Mouse (Mus musculus): Measurements from ENCODE around the gene Zfp36l2. TPM values are rescaled to one million over a fixed set of nuclear protein-coding genes. Genes with fewer than 3 reads are reported as not detected.

Zfp36l2 gene
- total RNA-seq, 2 experiments from 2014 or later, result 18.7 to 22.8 TPM

DNA sequence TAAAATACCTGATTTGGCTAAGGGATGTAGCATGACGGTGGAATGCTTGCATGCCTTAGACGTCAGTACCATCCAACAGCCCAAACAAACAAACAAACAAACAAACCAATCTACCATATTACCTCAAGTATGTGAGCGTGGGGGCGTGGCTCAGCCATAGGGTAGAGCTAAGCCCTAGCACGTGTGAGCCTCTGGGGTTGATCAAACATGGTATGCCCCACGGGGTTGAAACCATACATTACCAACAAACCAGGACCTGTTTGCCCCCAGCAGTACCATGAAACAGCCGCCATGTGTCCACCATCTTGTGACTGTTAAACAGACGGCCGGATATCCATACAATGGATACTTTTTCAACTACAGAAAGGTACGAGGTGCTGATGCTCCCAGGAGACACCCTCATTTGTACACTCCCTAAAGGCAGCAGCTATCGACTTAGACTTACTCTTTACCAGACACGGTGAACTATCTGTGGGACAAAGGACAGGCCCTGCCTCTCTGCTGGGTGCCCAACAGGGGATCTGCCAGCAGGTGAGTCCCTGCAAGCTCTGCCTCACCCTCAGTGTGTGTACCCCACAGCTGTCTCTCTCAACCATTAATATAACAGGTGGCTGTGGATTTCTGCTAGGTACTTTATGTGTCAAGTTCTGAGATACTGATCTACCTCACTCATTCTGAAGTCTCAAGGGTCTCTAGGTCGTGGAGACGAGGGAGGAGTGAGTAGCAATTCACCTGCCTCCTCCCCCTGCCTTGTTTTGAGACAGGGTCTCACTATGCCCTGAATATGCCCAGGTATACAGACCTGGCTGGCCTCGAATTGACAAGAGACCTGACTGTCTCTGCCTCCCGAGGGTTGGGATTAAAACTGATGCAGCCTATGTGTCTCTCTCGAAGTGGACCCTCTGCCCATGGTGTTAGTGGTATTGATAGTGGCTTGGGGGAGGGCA lies 8.4 kb downstream of the Zfp36l2 start:
- DNase-seq, result no peak

- no peak for DNase-seq
Observed at GRCm38 (mm10) chr17:84177481-84177880, 10.3 kb downstream of the Zfp36l2 start.

DNA sequence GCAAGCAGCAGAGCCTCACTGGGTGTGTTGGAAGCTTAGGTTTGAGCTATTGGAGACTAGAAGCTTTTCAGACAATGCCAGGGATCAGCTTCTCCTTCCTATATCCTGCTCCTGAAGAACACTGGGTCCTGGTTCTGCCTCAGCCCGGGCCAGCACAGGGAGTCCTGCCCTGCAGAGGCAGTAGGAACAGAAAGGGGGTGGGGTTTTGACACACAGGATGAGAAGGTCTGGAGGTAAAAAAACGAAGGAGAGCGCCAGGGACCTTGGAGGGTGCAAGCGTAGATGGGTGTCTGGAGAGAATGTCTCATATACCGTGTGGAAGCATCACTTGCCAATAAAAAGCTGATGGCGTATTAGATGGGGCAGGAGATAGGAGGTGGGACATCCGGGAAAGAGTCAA lies 11.3 kb downstream of the Zfp36l2 start:
- no peak for DNase-seq

GRCm38 (mm10) chr17:84175196-84175595 lies 12.6 kb downstream of the Zfp36l2 start:
- DNase-seq, result no peak

DNA sequence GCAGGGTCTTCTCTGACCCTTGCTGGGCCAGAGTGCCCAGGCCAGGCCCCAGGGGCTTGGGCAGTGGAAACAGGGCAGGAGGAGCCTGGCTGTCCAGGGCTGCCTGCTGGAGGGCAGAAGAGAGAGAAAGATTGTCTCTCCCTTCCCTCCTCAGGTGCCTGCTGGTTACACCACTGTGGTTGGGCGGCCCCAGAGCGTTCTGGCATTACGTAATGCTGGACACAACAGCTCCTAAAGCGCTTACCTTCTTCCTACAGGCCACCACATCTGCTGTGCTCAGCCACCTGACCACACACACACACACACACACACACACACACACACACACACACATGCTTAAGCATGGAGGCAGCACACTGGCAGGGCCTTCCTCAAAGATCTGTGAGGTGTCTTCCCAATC lies 20.4 kb downstream of the Zfp36l2 start:
- no peak for DNase-seq

- no peak for DNase-seq
Observed at GRCm38 (mm10) chr17:84166135-84166860, 21.4 kb downstream of the Zfp36l2 start.

DNA sequence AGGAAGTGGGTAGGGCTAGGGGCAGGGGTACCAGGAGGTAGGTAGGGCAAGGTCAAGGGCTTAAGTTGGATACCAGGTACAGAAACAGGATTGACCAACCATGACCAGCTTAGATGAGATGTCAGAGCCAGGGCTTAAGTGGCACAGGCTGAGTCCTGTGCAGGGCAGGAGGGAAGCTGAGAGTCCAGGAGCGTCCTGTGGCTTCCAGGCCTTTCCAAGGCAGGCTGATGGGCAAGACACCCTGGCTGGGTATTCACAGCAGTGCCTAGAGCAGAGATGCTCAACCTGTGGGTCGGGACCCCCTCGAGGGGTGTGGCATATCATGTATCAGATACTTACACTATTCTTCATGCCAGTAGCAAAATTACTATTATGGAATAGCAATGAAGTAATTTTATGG lies 22.0 kb downstream of the Zfp36l2 start:
- no peak for DNase-seq

DNA sequence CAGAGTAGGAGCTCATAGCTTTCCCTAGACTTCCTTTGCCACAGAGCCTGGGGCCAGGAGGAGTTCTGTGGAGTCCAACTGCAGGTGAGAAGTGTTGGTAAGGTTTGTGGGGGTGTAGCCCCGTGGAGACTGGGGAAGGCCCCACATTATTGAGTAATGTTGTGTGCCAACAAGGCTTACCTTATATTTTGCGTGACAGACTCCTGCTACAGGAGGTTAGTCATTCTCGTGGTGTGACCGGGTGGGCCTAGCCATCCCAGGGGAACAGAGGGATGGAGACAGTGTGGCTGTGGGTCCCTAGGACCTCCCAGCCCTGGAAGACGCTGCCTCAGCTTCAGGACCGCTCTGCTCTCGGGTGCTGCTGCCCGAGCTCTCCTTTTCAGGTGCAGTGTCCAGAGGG lies 23.6 kb downstream of the Zfp36l2 start:
- no peak for DNase-seq

- no peak for DNase-seq
Observed at GRCm38 (mm10) chr17:84163066-84163785, 24.5 kb downstream of the Zfp36l2 start.

GRCm38 (mm10) chr17:84162211-84162760 lies 25.5 kb downstream of the Zfp36l2 start:
- DNase-seq, result peak in 1 of 2 experiments; percentile 30

DNA sequence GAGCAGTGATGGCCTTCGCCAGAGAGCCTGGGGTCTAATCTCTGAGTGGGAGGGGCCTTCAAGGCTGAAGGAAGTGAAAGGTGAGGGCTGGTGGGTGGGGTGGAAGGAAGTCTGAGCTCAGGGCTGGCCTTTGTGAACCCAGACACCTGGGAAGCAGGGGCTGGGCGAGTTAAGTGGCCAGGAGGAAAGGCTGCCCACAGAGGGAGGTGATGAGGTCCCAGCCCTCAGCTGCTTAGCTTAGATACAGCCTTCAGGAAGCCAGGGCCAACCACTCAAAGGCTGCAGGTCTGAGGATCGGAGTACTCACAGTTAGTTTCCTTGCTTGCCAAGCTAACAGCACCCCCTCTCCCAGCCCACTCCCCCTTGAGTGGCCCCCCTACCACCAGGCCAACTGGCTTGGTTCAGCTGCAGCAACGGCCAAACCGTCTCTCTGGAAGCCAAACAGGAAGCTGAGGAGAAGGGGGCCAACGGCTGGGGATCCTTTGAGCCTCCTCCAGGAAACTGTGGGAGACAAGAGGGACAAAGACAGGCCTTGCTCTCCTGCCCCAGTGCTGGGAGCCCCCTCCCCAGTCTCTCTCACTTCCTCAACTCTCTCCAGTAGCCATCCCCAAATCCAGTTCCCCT lies 26.4 kb downstream of the Zfp36l2 start:
- peak; percentile 37 for DNase-seq

DNA sequence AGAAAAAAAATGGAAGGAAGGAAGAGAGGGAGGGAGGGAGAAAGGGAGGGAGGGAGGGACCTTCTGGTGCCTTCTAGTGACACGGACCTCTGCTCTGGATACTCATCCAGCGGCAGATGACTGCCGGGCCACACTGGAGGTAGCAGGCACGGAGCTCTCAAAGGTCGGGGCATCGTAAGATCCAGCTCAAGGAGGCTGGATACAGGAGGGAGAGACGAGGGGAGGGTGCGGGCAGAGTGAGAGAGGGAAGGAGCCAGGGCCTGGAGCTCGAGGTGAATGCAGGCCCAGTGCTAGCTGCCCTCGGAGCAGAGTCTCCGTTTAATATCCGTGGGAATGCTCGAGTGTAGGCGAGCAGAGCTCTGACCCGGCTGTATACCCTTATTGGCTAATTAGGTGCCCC lies 28.9 kb downstream of the Zfp36l2 start:
- DNase-seq, result no peak

DNA sequence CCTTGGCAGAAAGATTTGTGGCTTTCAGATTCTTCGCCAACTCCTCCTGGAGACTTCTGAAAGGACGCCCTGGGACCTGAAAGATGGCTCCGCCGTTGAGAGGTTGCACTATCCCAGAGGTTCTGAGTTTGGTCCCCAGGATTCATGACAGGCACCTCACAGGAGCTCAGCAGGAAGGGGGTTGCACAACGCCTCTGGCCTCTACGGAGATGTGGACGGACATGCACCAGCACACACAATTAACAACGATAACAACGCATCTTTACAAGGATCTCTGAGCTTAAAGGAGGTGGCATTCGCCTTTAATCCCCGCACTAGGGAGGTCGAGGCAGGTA lies 29.3 kb downstream of the Zfp36l2 start:
- DNase-seq, result no peak

GRCm38 (mm10) chr17:84157743-84158460 lies 29.8 kb downstream of the Zfp36l2 start:
- no peak for DNase-seq

GRCm38 (mm10) chr17:84156748-84157742 lies 30.7 kb downstream of the Zfp36l2 start:
- no peak for DNase-seq

GRCm38 (mm10) chr17:84156227-84156573 lies 31.5 kb downstream of the Zfp36l2 start:
- DNase-seq, result no peak

DNA sequence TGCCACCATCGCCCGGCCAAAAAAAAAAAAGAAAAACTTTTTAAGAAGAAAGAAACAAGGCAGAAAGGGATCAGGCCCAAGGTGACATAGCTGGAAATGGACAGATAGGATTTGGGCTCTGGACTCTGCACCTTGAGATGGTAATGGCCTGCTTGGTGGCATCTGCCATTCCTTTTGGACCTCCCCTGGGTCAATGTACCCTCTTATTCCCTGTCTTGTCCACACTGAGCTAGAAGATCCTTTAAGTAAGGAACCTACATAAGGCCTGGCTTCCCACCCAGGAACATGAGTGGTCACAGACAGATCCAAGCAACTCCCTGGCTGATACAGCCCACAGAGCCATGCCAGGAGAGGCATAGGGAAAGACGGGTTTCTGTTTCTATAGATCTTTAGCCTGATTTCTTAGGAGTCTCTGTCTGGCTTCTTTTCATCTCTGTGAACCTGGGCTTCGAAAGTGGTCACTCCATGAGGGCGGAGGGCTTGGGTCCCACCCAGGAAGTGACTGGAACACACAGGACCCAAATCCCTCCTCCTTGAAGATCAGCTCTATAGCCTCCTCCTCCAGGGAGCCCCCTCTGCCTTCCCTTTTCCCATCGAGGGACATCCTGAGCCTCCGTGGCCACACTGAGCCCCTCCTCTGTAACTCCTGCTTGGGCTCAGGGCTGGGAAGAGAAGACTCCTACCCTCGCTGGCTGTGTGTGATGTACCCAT lies 32.1 kb downstream of the Zfp36l2 start:
- DNase-seq, result no peak

DNA sequence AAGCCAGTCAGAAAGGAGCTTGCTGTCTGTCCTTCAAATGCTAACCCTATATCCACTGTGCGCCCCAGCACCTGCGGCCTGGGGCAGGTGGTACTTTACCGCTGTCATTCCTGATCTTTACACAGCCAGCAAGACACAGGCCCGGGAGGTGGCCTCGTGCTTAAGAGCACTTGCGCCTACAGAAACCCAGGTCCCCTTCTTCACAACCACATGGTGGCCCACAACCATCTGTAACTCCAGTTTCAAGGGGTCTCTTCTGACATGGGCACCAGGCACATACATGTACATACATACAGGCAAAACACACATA lies 32.8 kb downstream of the Zfp36l2 start:
- DNase-seq, result no peak

DNA sequence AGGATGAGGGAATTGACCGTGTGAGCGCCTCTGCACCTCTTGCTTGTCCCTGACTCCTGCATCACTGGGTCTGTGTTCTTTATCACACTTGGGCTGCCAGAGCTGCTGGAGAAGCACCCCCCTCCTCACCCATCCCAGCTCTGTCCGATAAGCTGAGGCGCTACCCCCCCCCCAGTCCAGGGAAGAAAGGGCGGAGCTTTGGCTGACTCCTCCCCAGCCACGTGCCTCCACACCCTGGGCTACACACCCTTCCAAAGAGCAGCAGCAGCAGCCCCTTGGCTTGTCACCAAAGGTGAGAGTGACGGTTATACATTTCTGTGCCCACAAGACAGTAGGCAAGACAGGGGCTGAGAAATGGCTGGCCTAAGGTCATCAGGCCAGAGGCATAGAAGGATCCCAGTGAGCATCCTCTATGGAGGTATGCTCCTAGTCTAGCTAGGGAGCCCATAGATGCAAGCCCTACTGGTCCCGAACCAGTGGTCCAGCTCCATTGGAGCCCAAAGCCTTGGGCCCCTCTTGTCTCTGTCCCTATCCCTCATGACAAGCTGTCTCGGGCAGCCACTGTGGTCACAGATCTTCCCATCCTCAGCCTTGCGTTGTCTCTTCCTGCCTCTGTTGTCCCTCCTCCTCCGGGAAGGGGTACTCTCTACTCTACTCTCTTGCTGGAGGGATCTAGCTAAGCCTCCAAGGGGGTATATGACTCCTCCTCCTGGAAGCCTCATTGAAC lies 33.3 kb downstream of the Zfp36l2 start:
- DNase-seq, result no peak

All from heart, adult 18-20 months (tissue).